Mouse (Mus musculus) stomach, embryonic 15.5 days (tissue): ENCODE results near the gene Treml2. TPM values are rescaled to one million over a fixed set of nuclear protein-coding genes. Genes with fewer than 3 reads are reported as not detected.
"Not testable (repeated sequence)": the region's sequence is repeated elsewhere in the genome, so short reads cannot be mapped to it uniquely, and the experiment has no call there.

ENCODE experiments used
- ATAC-seq: fragments of 200-750 bp; cut with Nextera tagmentation; 2 replicates; pipeline ENCODE4 v1.8.0; 2017; ENCODE audit warnings: low read depth, moderate number of reproducible peaks, moderate TSS enrichment; ENCODE audit not compliant: insufficient read depth, low FRiP score
- H3K27ac ChIP-seq: fragments of 300-500 bp; sonication (generic); 2 replicates; pipeline ENCODE4 v1.5.1; 2015; ENCODE audit warnings: mild to moderate bottlenecking, inconsistent platforms
- H3K27me3 ChIP-seq: fragments of 300-500 bp; sonication (generic); replicated peaks from 2 replicates; pipeline ENCODE4 v1.6.1; 2015; ENCODE audit warnings: inconsistent platforms
- H3K36me3 ChIP-seq: fragments of 300-500 bp; sonication (generic); 2 replicates; pipeline ENCODE4 v1.6.1; 2015; ENCODE audit warnings: inconsistent platforms
- H3K4me1 ChIP-seq: fragments of 300-500 bp; sonication (generic); 2 replicates; pipeline ENCODE4 v1.6.1; 2015; ENCODE audit warnings: inconsistent platforms
- H3K4me2 ChIP-seq: fragments of 300-500 bp; sonication (generic); 2 replicates; pipeline ENCODE4 v1.6.1; 2015; ENCODE audit warnings: mild to moderate bottlenecking, inconsistent platforms
- H3K4me3 ChIP-seq: fragments of 300-500 bp; sonication (generic); replicated peaks from 2 replicates; pipeline ENCODE4 v1.5.1; 2015; ENCODE audit warnings: inconsistent platforms
- H3K9ac ChIP-seq: fragments of 300-500 bp; sonication (generic); 2 replicates; pipeline ENCODE4 v1.6.1; 2015; ENCODE audit warnings: inconsistent platforms
- H3K9me3 ChIP-seq: fragments of 300-500 bp; sonication (generic); 2 replicates; pipeline ENCODE4 v1.6.1; 2016; ENCODE audit warnings: inconsistent platforms
- WGBS: fragments of 180-500 bp; shearing (Covaris S2); methylation state at CpG from one replicate; pipeline ENCODE4 v1.1.7; 2015; 5-methylcytosine and 5-hydroxymethylcytosine counted together
- polyA plus RNA-seq: library from polyadenylated mRNA; unstranded; fragments of >200 nt; fragmentation: Nextera tagmentation; extraction: Ambion mirVana; gene quantifications from 2 replicates; pipeline ENCODE4 v1.2.1, GENCODE M21; 2015

Gene Treml2
- polyA plus RNA-seq, 1 experiment from 2014 or later: 0.30 TPM

DNA sequence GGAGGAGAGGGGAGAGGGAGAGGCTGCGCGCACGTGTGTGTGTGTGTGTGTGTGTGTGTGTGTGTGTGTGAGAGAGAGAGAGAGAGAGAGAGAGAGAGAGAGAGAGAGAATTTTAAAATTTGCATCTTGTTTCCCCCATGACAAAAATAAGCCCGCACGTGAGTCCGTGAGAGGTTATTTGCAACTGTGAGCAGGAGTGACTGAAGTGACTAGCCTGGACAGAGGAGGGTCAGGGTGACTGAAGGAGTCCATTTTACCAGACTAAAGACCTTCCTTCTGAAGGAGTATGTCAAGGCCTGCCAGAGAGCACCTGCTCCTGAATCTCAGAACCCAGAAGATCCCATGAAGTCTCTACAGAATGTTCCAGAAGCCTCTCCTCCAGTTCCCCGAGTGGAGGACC lies 458 bp downstream of the Treml2 start:
- Histone ChIP-seq H3K27me3 (no peaks in the 10 kb centered on the region), H3K4me2 (0 out of 2 replicates have a peak overlapping the region, but pooled peaks have one; percentile 16), H3K4me1 (no peaks in the 10 kb centered on the region), H3K9ac (no peak overlapping the region), H3K36me3 (no peaks in the 10 kb centered on the region), H3K4me3 (no peak overlapping the region), H3K27ac (no peak overlapping the region), H3K9me3 (no peaks in the 10 kb centered on the region)
- 40% methylated on average over 7 of the region's 7 CpGs for whole genome bisulfite sequencing
- no peak for ATAC-seq

DNA sequence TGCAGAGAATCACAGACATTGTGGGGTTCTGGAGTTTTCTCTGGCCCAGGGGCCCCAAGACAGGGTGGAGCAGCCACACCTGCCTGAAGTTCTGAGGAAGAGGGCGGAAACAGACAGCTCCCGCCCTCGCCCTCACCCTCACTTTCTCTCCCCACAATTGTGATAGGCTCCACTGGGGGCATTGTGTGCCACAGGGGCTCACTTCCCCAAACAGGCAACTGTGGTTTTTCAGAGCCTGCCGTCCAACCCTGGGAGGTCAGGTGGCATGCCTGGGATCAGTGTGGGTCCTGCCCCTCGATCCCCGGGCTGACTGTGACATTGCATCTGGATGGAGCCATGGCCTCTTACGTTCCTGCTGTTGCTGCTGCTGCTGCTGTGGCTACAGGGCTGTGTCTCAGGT lies 901 bp downstream of the Treml2 start:
- Histone ChIP-seq H3K4me3 (no peak overlapping the region), H3K9ac (no peak overlapping the region), H3K27ac (no peak overlapping the region), H3K9me3 (no peaks in the 10 kb centered on the region), H3K36me3 (no peaks in the 10 kb centered on the region), H3K4me2 (0 out of 2 replicates have a peak overlapping the region, but pooled peaks have one; percentile 16), H3K27me3 (no peaks in the 10 kb centered on the region), H3K4me1 (no peaks in the 10 kb centered on the region)
- 65% methylated on average over 7 of the region's 7 CpGs for WGBS
- peak; percentile 69; the same call in 1 of the 2 replicates for ATAC-seq

DNA sequence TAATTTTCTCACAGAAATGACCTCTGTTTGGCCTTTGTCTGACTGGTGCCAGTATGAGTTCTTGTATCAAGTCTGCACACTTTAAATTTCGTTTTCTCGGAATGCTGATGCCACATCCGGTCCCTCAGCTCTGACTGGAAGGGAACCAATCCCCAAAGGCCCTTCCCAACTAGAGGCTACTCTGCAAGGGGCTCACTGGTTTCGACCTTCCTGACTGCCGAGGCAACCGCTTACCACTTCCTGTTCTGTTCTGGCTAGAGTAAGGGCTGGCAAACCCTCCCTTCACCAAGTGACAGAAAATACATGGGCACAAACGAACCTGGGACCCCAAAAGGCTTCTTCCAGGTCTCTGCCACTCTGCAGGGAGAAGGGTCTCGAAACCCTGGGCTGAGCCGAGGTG lies 1.6 kb downstream of the Treml2 start:
- H3K9me3 ChIP-seq: no peaks in the 10 kb centered on the region
- H3K9ac ChIP-seq: no peak overlapping the region
- no peaks in the 10 kb centered on the region for H3K27me3 ChIP-seq
- no peaks in the 10 kb centered on the region for H3K4me1 ChIP-seq
- H3K4me2 ChIP-seq: no peak overlapping the region
- H3K36me3 ChIP-seq: no peaks in the 10 kb centered on the region
- no peak for ATAC-seq
- H3K4me3 ChIP-seq: no peak overlapping the region
- no peak overlapping the region for H3K27ac ChIP-seq
- 63% methylated on average over 9 of the region's 9 CpGs for WGBS

DNA sequence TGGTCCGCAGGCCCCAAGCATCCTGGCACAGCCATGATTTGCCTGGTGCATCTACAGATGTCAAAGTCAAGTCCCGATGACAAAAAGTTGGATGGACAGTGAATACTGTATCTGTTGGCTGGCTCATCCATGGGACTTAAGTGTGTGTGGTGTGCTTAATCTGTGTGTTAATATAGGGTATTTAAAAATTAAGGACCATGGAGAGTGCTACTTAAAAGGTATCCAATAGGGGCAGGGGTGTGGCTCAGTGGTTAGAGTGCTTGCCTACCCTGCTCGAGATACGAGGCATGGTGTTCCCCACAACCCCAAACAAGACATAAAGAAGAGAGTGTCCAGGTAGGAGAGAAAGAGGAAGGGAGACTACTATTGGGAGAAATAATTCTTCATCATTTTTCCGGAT lies 2.5 kb downstream of the Treml2 start:
- ATAC-seq: no peak
- no peaks in the 10 kb centered on the region for H3K9me3 ChIP-seq
- H3K27ac ChIP-seq: no peak overlapping the region
- no peaks in the 10 kb centered on the region for H3K4me1 ChIP-seq
- H3K4me3 ChIP-seq: no peak overlapping the region
- no peak overlapping the region for H3K4me2 ChIP-seq
- no peaks in the 10 kb centered on the region for H3K36me3 ChIP-seq
- H3K27me3 ChIP-seq: no peaks in the 10 kb centered on the region
- no peak overlapping the region for H3K9ac ChIP-seq
- WGBS: 86% methylated on average over 5 of the region's 5 CpGs

DNA sequence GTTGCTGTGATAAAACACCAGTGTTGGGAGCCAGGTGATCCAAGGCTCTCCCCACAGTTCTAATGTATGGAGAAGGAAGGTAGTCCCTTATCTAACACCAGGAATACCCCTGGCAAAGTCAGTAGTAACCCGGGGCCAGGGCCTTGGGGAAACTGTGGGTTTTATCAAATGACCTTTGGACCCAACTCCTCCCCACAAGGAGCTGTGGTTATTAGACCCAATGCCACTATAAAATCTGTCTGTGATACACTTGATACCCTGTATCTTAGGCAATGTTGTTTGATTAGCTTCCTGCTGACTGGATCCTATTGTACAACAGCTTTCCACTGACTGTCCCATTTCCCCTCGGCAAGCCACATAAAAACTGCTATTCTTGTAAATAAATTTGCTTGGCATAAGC lies 12.8 kb downstream of the Treml2 start:
- WGBS: 51% methylated on average over 2 of the region's 2 CpGs

DNA sequence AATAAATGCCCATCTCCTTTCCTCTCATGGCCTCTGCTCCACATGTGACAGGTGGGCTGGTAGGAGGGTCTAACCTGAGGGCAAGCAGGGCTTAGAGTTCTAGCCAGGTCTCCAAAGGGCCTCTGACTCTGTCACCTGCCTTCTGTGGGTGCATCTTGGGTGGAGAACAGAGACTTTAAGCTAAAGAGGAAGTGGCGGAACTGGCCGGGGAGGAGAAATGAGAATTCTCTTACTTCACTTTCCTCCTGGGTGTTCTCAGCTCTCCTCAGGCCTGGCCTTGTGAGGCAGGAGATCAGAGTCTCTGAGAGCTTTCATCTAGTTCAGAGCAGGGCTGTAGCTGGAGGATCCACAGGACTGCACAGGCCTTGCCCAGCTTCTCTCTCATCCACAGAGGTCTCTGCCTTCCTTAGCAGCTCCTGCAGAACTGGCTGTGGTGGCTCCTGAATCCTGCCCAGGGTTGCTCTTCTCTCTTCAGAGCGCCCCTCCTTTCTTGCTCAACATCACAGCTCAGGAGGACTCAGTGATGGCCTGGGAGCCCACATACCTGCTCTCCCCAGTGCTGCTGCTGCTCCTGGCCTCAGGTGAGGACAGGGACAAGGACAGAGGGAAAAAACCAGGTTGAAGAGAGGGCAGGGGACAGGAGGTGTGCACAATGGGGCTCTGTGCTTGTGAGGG lies 16.7 kb downstream of the Treml2 start, which contains the start of gene B430306N03Rik:
B430306N03Rik (plus strand) TSS at position 237 of the 675 bp plus-strand sequence.
- not testable (repeated sequence) for H3K9me3 ChIP-seq, H3K4me2 ChIP-seq, H3K27ac ChIP-seq, H3K4me1 ChIP-seq, H3K9ac ChIP-seq, H3K27me3 ChIP-seq, H3K36me3 ChIP-seq, ATAC-seq, H3K4me3 ChIP-seq
- WGBS: 93% methylated on average over 3 of the region's 3 CpGs

More for the DNA sequence above, 12.8 kb downstream of the Treml2 start:
- Histone ChIP-seq H3K36me3 (no peaks in the 10 kb centered on the region), H3K4me1 (no peaks in the 10 kb centered on the region), H3K27ac (no peak overlapping the region), H3K4me3 (no peak overlapping the region), H3K9me3 (no peaks in the 10 kb centered on the region), H3K9ac (no peak overlapping the region), H3K4me2 (no peak overlapping the region), H3K27me3 (no peaks in the 10 kb centered on the region)
- ATAC-seq: no peak

DNA sequence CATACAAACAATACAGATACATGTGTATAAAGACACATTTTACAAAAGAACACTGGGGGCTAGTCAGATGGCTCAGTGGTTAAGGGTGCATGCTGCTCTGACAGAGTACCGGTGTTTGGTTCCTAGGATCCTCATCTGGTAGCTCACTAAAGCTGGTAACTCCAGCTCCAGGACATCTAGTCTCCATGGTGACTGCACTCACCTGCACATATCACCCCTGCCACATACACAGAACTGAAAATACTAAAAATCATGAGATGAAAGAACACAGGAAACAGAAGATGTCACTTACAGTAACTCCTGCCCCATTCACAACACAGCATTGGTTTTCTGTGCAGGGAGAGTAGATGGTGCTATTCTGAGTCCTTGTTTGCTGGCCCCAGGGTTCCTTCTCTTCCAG lies 19.4 kb downstream of the Treml2 start:
- H3K27me3 ChIP-seq: no peaks in the 10 kb centered on the region
- no peak overlapping the region for H3K4me2 ChIP-seq
- H3K9me3 ChIP-seq: no peaks in the 10 kb centered on the region
- H3K9ac ChIP-seq: no peak overlapping the region
- H3K27ac ChIP-seq: no peak overlapping the region
- H3K4me1 ChIP-seq: no peaks in the 10 kb centered on the region
- no peak for ATAC-seq
- no peaks in the 10 kb centered on the region for H3K36me3 ChIP-seq
- WGBS: 96% methylated on average over 1 of the region's 1 CpGs
- no peak overlapping the region for H3K4me3 ChIP-seq

DNA sequence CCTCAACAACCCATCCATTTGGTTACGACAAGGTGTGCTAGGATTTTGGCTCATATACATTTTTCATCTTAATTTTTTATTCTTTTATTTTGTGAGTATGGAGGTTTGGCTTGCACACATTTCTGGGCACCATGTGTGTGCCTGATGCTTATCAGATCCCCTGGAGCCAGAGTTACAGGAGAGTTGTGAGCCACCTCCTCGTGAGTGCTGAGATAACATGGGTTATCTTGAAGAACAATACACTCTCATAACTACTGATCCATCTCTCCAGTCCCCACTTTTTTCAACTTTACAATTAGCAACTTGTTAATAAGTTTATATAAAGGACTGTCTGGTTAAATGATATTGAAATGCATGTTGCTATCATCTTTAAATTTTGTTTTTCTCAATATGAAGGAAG lies 22.0 kb downstream of the Treml2 start:
- no peak overlapping the region for H3K27ac ChIP-seq
- H3K4me1 ChIP-seq: no peaks in the 10 kb centered on the region
- no peak overlapping the region for H3K4me3 ChIP-seq
- no peaks in the 10 kb centered on the region for H3K36me3 ChIP-seq
- no peak overlapping the region for H3K4me2 ChIP-seq
- H3K27me3 ChIP-seq: no peaks in the 10 kb centered on the region
- no peak overlapping the region for H3K9ac ChIP-seq
- ATAC-seq: no peak
- 54% methylated on average over 2 of the region's 2 CpGs for WGBS
- no peaks in the 10 kb centered on the region for H3K9me3 ChIP-seq

DNA sequence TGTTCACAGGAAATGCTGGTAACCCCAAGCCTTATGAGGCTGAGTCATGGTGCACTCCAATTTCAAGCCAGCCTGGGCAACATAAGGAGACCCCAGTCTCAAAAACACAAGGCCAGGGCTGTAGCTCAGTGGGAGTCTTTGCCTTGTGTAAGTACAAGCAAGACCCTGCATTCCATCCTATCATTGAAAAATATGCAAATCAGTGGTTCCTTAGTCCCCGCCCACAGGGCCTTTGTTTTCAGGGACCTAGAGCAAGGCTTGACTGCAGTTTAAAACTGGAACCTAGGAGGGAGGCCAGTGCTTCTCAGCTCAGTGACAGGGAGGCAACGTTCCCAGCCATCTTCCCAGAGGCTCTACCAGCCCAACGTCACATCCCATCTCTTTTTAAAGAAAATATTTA lies 23.9 kb downstream of the Treml2 start:
- no peak overlapping the region for H3K27ac ChIP-seq
- no peak overlapping the region for H3K4me3 ChIP-seq
- WGBS: 78% methylated on average over 3 of the region's 3 CpGs
- H3K9me3 ChIP-seq: no peaks in the 10 kb centered on the region
- no peaks in the 10 kb centered on the region for H3K4me1 ChIP-seq
- H3K9ac ChIP-seq: no peak overlapping the region
- ATAC-seq: no peak
- H3K27me3 ChIP-seq: no peaks in the 10 kb centered on the region
- no peaks in the 10 kb centered on the region for H3K36me3 ChIP-seq
- H3K4me2 ChIP-seq: no peak overlapping the region

DNA sequence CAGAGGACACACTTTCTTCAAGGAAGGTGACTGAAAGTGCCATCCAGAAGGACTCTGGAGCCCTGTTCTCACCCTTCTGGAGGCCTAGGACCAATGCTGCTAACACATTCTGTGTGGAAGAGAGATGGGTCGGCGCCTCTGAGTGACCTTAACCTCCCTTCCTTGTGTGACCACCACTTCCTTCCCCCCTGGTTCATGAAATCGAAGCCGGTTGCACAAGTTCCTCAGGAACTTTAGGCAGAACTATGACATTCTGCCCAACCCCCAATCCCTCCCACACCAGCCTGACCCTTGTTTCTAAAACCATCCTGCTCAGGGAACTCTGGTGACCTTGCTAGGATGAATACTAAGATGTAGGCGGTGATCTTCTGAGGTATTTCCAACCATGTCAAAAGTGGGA lies 25.0 kb downstream of the Treml2 start:
- H3K9ac ChIP-seq: no peak overlapping the region
- H3K4me2 ChIP-seq: no peak overlapping the region
- no peaks in the 10 kb centered on the region for H3K27me3 ChIP-seq
- H3K36me3 ChIP-seq: no peaks in the 10 kb centered on the region
- ATAC-seq: no peak
- no peak overlapping the region for H3K4me3 ChIP-seq
- H3K4me1 ChIP-seq: no peaks in the 10 kb centered on the region
- no peaks in the 10 kb centered on the region for H3K9me3 ChIP-seq
- WGBS: 85% methylated on average over 5 of the region's 5 CpGs
- H3K27ac ChIP-seq: no peak overlapping the region

DNA sequence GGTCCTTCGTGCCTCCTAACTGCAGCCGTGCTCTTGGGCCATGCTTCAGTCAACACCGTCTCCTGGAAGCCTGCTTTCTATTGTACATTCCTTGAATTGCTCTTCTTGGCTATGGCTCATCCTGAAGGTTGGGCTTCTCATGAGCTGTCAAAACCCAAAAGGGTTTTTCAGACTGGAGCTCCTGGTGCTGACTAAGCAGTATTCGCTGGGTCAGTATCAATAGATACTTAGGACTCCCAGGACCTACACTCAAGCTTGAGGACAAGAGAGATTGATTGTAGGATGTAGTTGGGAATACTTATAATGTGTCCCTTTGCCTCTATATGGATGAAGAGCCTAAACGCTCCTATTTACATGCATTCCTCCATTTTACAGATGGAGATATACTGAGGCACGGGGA lies 25.8 kb downstream of the Treml2 start:
- H3K4me2 ChIP-seq: no peak overlapping the region
- no peak overlapping the region for H3K9ac ChIP-seq
- no peaks in the 10 kb centered on the region for H3K4me1 ChIP-seq
- no peaks in the 10 kb centered on the region for H3K27me3 ChIP-seq
- no peak overlapping the region for H3K27ac ChIP-seq
- no peaks in the 10 kb centered on the region for H3K9me3 ChIP-seq
- WGBS: 91% methylated on average over 6 of the region's 6 CpGs
- H3K36me3 ChIP-seq: no peaks in the 10 kb centered on the region
- H3K4me3 ChIP-seq: no peak overlapping the region
- no peak for ATAC-seq

DNA sequence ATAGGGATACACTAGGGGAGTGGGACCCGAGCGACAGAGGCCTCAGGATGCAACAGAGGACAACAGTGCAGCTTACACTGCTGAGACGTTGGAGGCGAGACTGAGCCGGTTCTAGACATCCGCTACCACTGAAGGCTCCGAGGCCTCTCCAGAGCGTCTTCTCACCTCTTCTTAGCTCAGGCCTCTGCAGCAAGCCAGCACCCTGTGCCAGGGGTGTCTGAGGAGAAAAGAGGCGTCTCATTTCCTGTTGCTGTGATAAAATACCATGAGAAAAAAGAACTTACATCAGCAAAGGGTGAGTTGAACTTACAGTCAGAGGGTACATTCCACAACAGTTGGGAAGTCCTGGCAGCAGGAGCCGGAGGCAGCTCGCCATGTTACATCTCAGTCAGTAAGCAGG lies 26.3 kb downstream of the Treml2 start:
- no peak for ATAC-seq
- H3K27me3 ChIP-seq: no peaks in the 10 kb centered on the region
- no peak overlapping the region for H3K27ac ChIP-seq
- no peaks in the 10 kb centered on the region for H3K9me3 ChIP-seq
- no peaks in the 10 kb centered on the region for H3K4me1 ChIP-seq
- no peak overlapping the region for H3K9ac ChIP-seq
- no peak overlapping the region for H3K4me3 ChIP-seq
- H3K36me3 ChIP-seq: no peaks in the 10 kb centered on the region
- no peak overlapping the region for H3K4me2 ChIP-seq
- 80% methylated on average over 11 of the region's 11 CpGs for WGBS

DNA sequence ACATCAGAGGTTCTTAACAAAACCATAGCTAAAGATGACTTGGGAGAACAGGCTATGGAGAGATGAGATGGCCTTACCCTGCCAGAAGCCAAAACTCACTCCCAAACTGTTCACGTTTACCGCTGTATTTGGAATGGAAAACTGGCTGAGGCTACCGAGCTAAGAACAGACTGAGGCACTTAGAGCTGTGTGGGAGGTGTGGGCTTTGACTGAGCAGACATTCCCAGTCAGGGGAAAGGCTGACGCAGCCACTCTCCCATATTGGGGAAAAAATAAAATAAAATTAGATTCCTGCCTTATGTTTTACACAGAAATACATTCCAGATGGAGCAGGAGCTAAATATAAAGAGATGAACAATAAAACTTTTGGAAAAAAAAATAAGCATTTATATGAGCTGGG lies 27.4 kb downstream of the Treml2 start:
- WGBS: 61% methylated on average over 4 of the region's 4 CpGs

More for the DNA sequence above, 27.4 kb downstream of the Treml2 start:
- H3K9me3 ChIP-seq: no peaks in the 10 kb centered on the region
- ATAC-seq: no peak
- no peak overlapping the region for H3K4me3 ChIP-seq
- no peaks in the 10 kb centered on the region for H3K4me1 ChIP-seq
- H3K27me3 ChIP-seq: no peaks in the 10 kb centered on the region
- H3K27ac ChIP-seq: no peak overlapping the region
- no peak overlapping the region for H3K9ac ChIP-seq
- H3K4me2 ChIP-seq: no peak overlapping the region
- no peaks in the 10 kb centered on the region for H3K36me3 ChIP-seq
